Mouse (Mus musculus): Measurements from ENCODE around the gene Irgq.

DNA sequence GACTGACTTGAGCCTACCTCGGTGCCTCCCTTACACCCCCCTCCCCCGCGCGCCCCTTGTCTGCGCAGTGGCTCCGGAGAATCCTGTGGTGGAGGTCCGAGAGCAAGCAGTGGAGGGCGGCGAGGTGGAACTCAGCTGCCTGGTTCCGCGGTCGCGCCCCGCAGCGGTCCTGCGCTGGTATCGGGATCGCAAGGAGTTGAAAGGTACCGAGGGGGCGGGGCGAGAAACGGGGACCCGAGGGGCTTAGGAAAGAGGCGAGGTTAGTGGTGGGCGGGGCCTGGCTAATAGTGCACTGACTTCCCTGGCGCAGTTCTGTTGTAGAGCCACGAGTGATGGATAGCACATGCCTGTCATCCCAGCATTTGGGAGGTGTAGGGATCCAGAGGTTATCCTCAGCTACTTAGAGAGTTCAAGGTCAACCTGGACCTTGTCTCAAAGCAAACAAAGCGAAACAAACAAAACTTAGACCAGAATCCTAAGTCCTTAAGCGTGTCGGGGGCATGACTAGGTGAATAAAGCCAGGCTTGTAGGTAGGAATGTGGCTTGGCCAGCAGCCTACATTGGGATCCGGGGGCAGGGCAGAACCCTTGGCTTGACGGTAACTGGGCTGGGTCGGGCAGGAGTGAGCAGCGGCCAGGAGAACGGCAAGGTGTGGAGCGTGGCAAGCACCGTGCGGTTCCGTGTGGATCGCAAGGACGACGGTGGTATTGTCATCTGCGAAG, 30.5 kb upstream of the Irgq start:
- TF ChIP-seq CTCF (conservative IDR thresholded peaks at IDR 0.05; ENCODE audit: insufficient read depth, insufficient read length, low read depth, low read length) (no peak), POLR2A (IDR thresholded peaks at IDR 0.05; ENCODE audit: low read depth, low read length) (no peak)

All from kidney, adult 2 months (tissue).